Mouse (Mus musculus) megakaryocyte, embryonic 14.5 days (primary cell): ENCODE results near the gene Zfp574.

Experiments
- FLI1 ChIP-seq: IDR thresholded peaks from 2 replicates; pipeline ENCODE4 v1.6.1; 2012; ENCODE audit warnings: low read length, inconsistent platforms, mixed read lengths
- GATA1 ChIP-seq: IDR thresholded peaks from 3 replicates; pipeline ENCODE4 v1.6.1; 2012; ENCODE audit warnings: mixed read lengths, low read length, inconsistent platforms, borderline replicate concordance

DNA sequence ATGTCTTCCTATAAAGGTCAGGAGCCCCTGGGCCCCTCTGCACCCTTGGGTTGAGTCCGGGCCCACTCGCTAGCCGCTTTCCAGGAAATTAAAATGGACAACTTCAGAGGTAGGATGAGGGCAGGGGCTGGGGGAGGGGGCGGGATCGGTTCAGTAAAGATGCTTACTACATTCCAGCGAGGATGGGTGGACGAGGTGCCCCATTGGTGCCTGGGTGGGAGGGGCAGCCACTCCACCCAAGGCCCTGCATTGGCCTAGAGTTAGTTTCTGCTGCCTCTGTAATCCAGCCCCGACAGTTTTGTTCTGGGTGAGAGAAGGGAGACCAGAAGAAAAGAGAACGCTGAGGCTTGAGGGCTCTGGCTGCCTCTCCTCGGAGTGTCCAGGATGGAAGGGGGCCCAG lies 17.5 kb downstream of the Zfp574 start:
- TF ChIP-seq GATA1 (no peak), FLI1 (no peak)
